Mouse (Mus musculus) CH12.LX (cell line): ENCODE results near the gene Aldh6a1. TPM values are rescaled to one million over a fixed set of nuclear protein-coding genes. Genes with fewer than 3 reads are reported as not detected.

ENCODE experiments used
- DNase-seq: peaks from one replicate; pipeline ENCODE4 v3.0.0-alpha.2; 2013; ENCODE audit errors: extremely low read depth
- H3K27ac ChIP-seq: 2 replicates; pipeline ENCODE4 v1.5.1; 2012; ENCODE audit warnings: low read depth, mild to moderate bottlenecking, control low read depth, moderate library complexity; ENCODE audit not compliant: insufficient read depth
- H3K27me3 ChIP-seq: replicated peaks from 2 replicates; pipeline ENCODE3; 2012; ENCODE audit warnings: inconsistent platforms
- H3K36me3 ChIP-seq, 2 experiments: replicated peaks in 1 of 2; 2 replicates each; pipeline versions ENCODE3 to v1.6.1; 2012; ENCODE audit warnings: inconsistent platforms in 1 of 2, low read length in 1 of 2, mild to moderate bottlenecking in 1 of 2, mixed read lengths in 1 of 2, moderate library complexity in 1 of 2; ENCODE audit not compliant: control insufficient read depth in 1 of 2, insufficient read depth in 1 of 2
- H3K4me1 ChIP-seq, 2 experiments: 2 replicates each; pipeline ENCODE4 v1.6.1; 2012; ENCODE audit warnings: inconsistent platforms in 1 of 2, moderate library complexity in 1 of 2; ENCODE audit not compliant: insufficient read depth in 2 of 2, control insufficient read depth in 1 of 2
- H3K4me2 ChIP-seq: 2 replicates; pipeline ENCODE4 v1.6.1; 2012; ENCODE audit warnings: low read depth, mild to moderate bottlenecking, control low read depth; ENCODE audit not compliant: poor library complexity, insufficient read depth, severe bottlenecking
- H3K4me3 ChIP-seq, 3 experiments: fragments of 150-350 bp in 1 of 3; sonication (generic) in 1 of 3; replicated peaks in 1 of 3; 2 replicates each; pipeline versions ENCODE3 to v1.5.1; 2011 to 2012; ENCODE audit warnings: low read depth in 2 of 3, low read length in 2 of 3, mild to moderate bottlenecking in 2 of 3, moderate library complexity in 2 of 3, control low read depth in 1 of 3, improper control_type of control experiment in 1 of 3, inconsistent platforms in 1 of 3, mixed read lengths in 1 of 3; ENCODE audit not compliant: poor library complexity in 1 of 3
- H3K79me2 ChIP-seq: replicated peaks from 2 replicates; pipeline ENCODE4 v1.6.1; 2012; ENCODE audit warnings: mild to moderate bottlenecking, moderate library complexity; ENCODE audit not compliant: control insufficient read depth, poor library complexity, insufficient read depth, severe bottlenecking; ENCODE audit errors: extremely low read depth
- H3K9ac ChIP-seq: 2 replicates; pipeline ENCODE4 v1.6.1; 2012; ENCODE audit warnings: low read depth, mild to moderate bottlenecking, control low read depth, moderate library complexity; ENCODE audit not compliant: insufficient read depth
- H3K9me3 ChIP-seq: replicated peaks from 2 replicates; pipeline ENCODE3; 2012; ENCODE audit warnings: low read length, inconsistent platforms, mixed read lengths
- CHD1 ChIP-seq: IDR thresholded peaks from 2 replicates; pipeline ENCODE4 v1.6.1; 2012; ENCODE audit warnings: low read depth, low read length, improper control_type of control experiment, inconsistent platforms
- CHD2 ChIP-seq: IDR thresholded peaks from 2 replicates; pipeline ENCODE4 v1.6.1; 2011; ENCODE audit warnings: low read length, improper control_type of control experiment
- CTCF ChIP-seq, 2 experiments: IDR thresholded peaks in 1 of 2; conservative IDR thresholded peaks in 1 of 2; 2 replicates each; pipeline ENCODE4 v1.5.1; 2011 to 2012; ENCODE audit warnings: low read depth in 2 of 2, low read length in 2 of 2, improper control_type of control experiment in 1 of 2, inconsistent platforms in 1 of 2, mild to moderate bottlenecking in 1 of 2, moderate library complexity in 1 of 2
- E2F4 ChIP-seq: IDR thresholded peaks from 2 replicates; pipeline ENCODE4 v1.6.1; 2011; ENCODE audit warnings: low read depth, low read length, improper control_type of control experiment; ENCODE audit not compliant: insufficient replicate concordance
- EP300 ChIP-seq: IDR thresholded peaks from 2 replicates; pipeline ENCODE4 v1.6.1; 2011; ENCODE audit warnings: low read length, improper control_type of control experiment
- ETS1 ChIP-seq: conservative IDR thresholded peaks from 2 replicates; pipeline ENCODE4 v1.6.1; 2012; ENCODE audit warnings: low read depth, mild to moderate bottlenecking, inconsistent platforms, low read length, improper control_type of control experiment, moderate library complexity
- HCFC1 ChIP-seq: IDR thresholded peaks from 2 replicates; pipeline ENCODE4 v1.6.1; 2012; ENCODE audit warnings: low read depth, mild to moderate bottlenecking, inconsistent platforms, low read length, improper control_type of control experiment
- IRF4 ChIP-seq: IDR thresholded peaks from 2 replicates; pipeline ENCODE4 v1.6.1; 2014; ENCODE audit warnings: low read depth, mild to moderate bottlenecking, inconsistent platforms, low read length, improper control_type of control experiment
- JUN ChIP-seq: IDR thresholded peaks from 2 replicates; pipeline ENCODE4 v1.6.1; 2011; ENCODE audit warnings: low read depth, mild to moderate bottlenecking, low read length, improper control_type of control experiment, moderate library complexity; ENCODE audit not compliant: insufficient read depth
- JUND ChIP-seq: conservative IDR thresholded peaks from 2 replicates; pipeline ENCODE4 v1.6.1; 2011; ENCODE audit warnings: low read depth, low read length, improper control_type of control experiment
- KAT2A ChIP-seq: IDR thresholded peaks from 2 replicates; pipeline ENCODE4 v1.6.1; 2012; ENCODE audit warnings: low read length, improper control_type of control experiment, inconsistent platforms; ENCODE audit not compliant: insufficient replicate concordance
- MAFK ChIP-seq: IDR thresholded peaks from 2 replicates; pipeline ENCODE4 v1.6.1; 2011; ENCODE audit warnings: low read length, improper control_type of control experiment; ENCODE audit not compliant: insufficient replicate concordance
- MAX ChIP-seq: IDR thresholded peaks from 2 replicates; pipeline ENCODE4 v1.6.1; 2011; ENCODE audit warnings: low read length, improper control_type of control experiment
- MAZ ChIP-seq: IDR thresholded peaks from 2 replicates; pipeline ENCODE4 v1.6.1; 2012; ENCODE audit warnings: low read depth, mild to moderate bottlenecking, inconsistent platforms, low read length, improper control_type of control experiment, moderate library complexity
- MXI1 ChIP-seq: IDR thresholded peaks from 2 replicates; pipeline ENCODE4 v1.6.1; 2011; ENCODE audit warnings: mild to moderate bottlenecking, low read depth, low read length, improper control_type of control experiment
- NELFE ChIP-seq: IDR thresholded peaks from 2 replicates; pipeline ENCODE4 v1.6.1; 2011; ENCODE audit warnings: low read depth, low read length, improper control_type of control experiment
- NRF1 ChIP-seq: IDR thresholded peaks from 2 replicates; pipeline ENCODE4 v1.6.1; 2014; ENCODE audit warnings: low read depth, mild to moderate bottlenecking, inconsistent platforms, low read length, improper control_type of control experiment, moderate library complexity
- PAX5 ChIP-seq: IDR thresholded peaks from 2 replicates; pipeline ENCODE4 v1.6.1; 2012; ENCODE audit warnings: low read length, inconsistent platforms, mixed read lengths
- POLR2A ChIP-seq: IDR thresholded peaks from 2 replicates; pipeline ENCODE4 v1.6.1; 2011; ENCODE audit warnings: low read depth, mild to moderate bottlenecking, improper control_type of control experiment, low read length
- POLR2AphosphoS2 ChIP-seq: IDR thresholded peaks from 2 replicates; pipeline ENCODE4 v1.6.1; 2011; ENCODE audit warnings: low read depth, low read length, improper control_type of control experiment
- RAD21 ChIP-seq: IDR thresholded peaks from 2 replicates; pipeline ENCODE4 v1.6.1; 2011; ENCODE audit warnings: low read depth, mild to moderate bottlenecking, low read length, improper control_type of control experiment, moderate library complexity
- RCOR1 ChIP-seq: conservative IDR thresholded peaks from 2 replicates; pipeline ENCODE4 v1.6.1; 2012; ENCODE audit warnings: low read depth, mild to moderate bottlenecking, inconsistent platforms, low read length, improper control_type of control experiment
- SIN3A ChIP-seq: IDR thresholded peaks from 2 replicates; pipeline ENCODE4 v1.6.1; 2012; ENCODE audit warnings: low read length, improper control_type of control experiment, inconsistent platforms
- SMC3 ChIP-seq: IDR thresholded peaks from 2 replicates; pipeline ENCODE4 v1.6.1; 2011; ENCODE audit warnings: low read depth, low read length, improper control_type of control experiment
- TBP ChIP-seq: conservative IDR thresholded peaks from 2 replicates; pipeline ENCODE4 v1.6.1; 2011; ENCODE audit warnings: low read depth, low read length, improper control_type of control experiment
- TCF12 ChIP-seq: IDR thresholded peaks from 2 replicates; pipeline ENCODE4 v1.6.1; 2014; ENCODE audit warnings: low read depth, mild to moderate bottlenecking, inconsistent platforms, low read length, improper control_type of control experiment
- UBTF ChIP-seq: IDR thresholded peaks from 2 replicates; pipeline ENCODE4 v1.6.1; 2012; ENCODE audit warnings: low read depth, mild to moderate bottlenecking, inconsistent platforms, low read length, improper control_type of control experiment, moderate library complexity
- USF1 ChIP-seq: IDR thresholded peaks from 2 replicates; pipeline ENCODE4 v1.6.1; 2014; ENCODE audit warnings: low read depth, mild to moderate bottlenecking, inconsistent platforms, low read length, improper control_type of control experiment
- USF2 ChIP-seq: conservative IDR thresholded peaks from 2 replicates; pipeline ENCODE4 v1.6.1; 2011; ENCODE audit warnings: low read depth, low read length, improper control_type of control experiment
- ZC3H11A ChIP-seq: IDR thresholded peaks from 2 replicates; pipeline ENCODE4 v1.6.1; 2012; ENCODE audit warnings: low read depth, mild to moderate bottlenecking, inconsistent platforms, low read length, improper control_type of control experiment
- ZKSCAN1 ChIP-seq: IDR thresholded peaks from 2 replicates; pipeline ENCODE4 v1.6.1; 2012; ENCODE audit warnings: low read depth, inconsistent platforms, low read length, improper control_type of control experiment, borderline replicate concordance
- ZMIZ1 ChIP-seq: IDR thresholded peaks from 2 replicates; pipeline ENCODE4 v1.6.1; 2012; ENCODE audit warnings: low read depth, mild to moderate bottlenecking, inconsistent platforms, low read length, improper control_type of control experiment
- ZNF384 ChIP-seq: IDR thresholded peaks from 2 replicates; pipeline ENCODE4 v1.6.1; 2012; ENCODE audit warnings: low read depth, low read length, improper control_type of control experiment, inconsistent platforms
- dilution Hi-C: fragments of 300-500 bp; cut with MboI; formaldehyde crosslinking; loops from 2 replicates; pipeline ENCODE4 v1.14.3; 2020; ENCODE audit warnings: low sequenced_read_pairs; ENCODE audit not compliant: extremely low pct_unique_long_range_greater_than_20kb, extremely low pct_ligation_motif_present
- in situ Hi-C: fragments of 300-500 bp; cut with MboI; formaldehyde crosslinking; loops from 3 replicates; pipeline ENCODE4 v1.14.3; 2019; ENCODE audit warnings: low sequenced_read_pairs, low pct_ligation_motif_present, low pct_unique_long_range_greater_than_20kb, mixed read lengths
- polyA plus RNA-seq: library from polyadenylated mRNA; unstranded; fragments of >175 nt; gene quantifications from 2 replicates; pipeline ENCODE4 v1.2.1, GENCODE M21; 2012; ENCODE audit warnings: low read depth; ENCODE audit not compliant: insufficient read length
- total RNA-seq, 2 experiments: library from RNA; depleted of rRNA; stranded (reverse); fragments of 300-350 nt in 1 of 2; fragments of >200 nt in 1 of 2; gene quantifications; 2 replicates each; pipeline ENCODE4 v1.2.3; 2012 to 2014

The Aldh6a1 gene
- total and polyA plus RNA-seq, 3 experiments, result 1.6 to 4.6 (median 2.2) TPM

- TF ChIP-seq RAD21 (no peak), EP300 (no peak), MAZ (no peak), NELFE (peak; percentile 82), ETS1 (peak; percentile 55; the same call in 1 of the 2 replicates), HCFC1 (peak; percentile 73), USF1 (no peak), TBP (peak; percentile 21; the same call in 1 of the 2 replicates), ZKSCAN1 (no peak), JUN (no peak)
Measured at GRCm38 (mm10) chr12:84416834-84417604, 33.8 kb downstream of the Aldh6a1 start, which contains the start of gene Rnf113a2 (continued).

- no peak within 1 kb of the TSS for H3K27ac ChIP-seq
- in situ Hi-C loops, result no loop called here
- peak within 1 kb of the TSS; percentile 36 for H3K9ac ChIP-seq
- H3K4me2 ChIP-seq, result peak within 1 kb of the TSS; percentile 91
- H3K36me3 ChIP-seq, result no peaks in the 10 kb centered on the region
- H3K27me3 ChIP-seq, result peaks cover 16% of the 10 kb centered on the region
- DNase-seq, result peak; percentile 61
- H3K4me1 ChIP-seq, result peaks cover 0 to 9% of the 10 kb centered on the region in 2 experiments; a peak in 2 of 4 replicates
- dilution Hi-C loops, result no loop called here
- peaks cover 2% of the 10 kb centered on the region for H3K9me3 ChIP-seq
- no peaks in the 10 kb centered on the region for H3K79me2 ChIP-seq
- H3K4me3 ChIP-seq, result peak within 1 kb of the TSS; percentile 55 to 71 (median 67)
- TF ChIP-seq JUN (no peak), NELFE (peak; percentile 44; the same call in 1 of the 2 replicates), E2F4 (no peak), JUND (no peak), SIN3A (peak; percentile 76), POLR2A (peak; percentile 53; the same call in 1 of the 2 replicates), ZNF384 (no peak), POLR2AphosphoS2 (no peak), CTCF (conservative IDR thresholded peaks at IDR 0.05 in 1 of 2, IDR thresholded peaks at IDR 0.05 in 1 of 2; ENCODE audit: low read depth in 2 of 2, low read length in 2 of 2) (no peak), ZC3H11A (no peak), CHD1 (no peak), HCFC1 (no peak), SMC3 (no peak), ZKSCAN1 (no peak), TCF12 (no peak), USF2 (no peak), USF1 (no peak), IRF4 (0 out of 2 replicates have a peak, but pooled peaks have one; percentile 3), UBTF (no peak), RCOR1 (no peak), TBP (no peak), CHD2 (no peak), MAFK (no peak), KAT2A (no peak), ZMIZ1 (no peak), ETS1 (no peak), NRF1 (peak; percentile 87), MAX (peak; percentile 46; the same call in 1 of the 2 replicates), MXI1 (peak; percentile 91), PAX5 (no peak), EP300 (no peak), MAZ (no peak)
Measured at GRCm38 (mm10) chr12:84408819-84409507, 41.8 kb downstream of the Aldh6a1 start, which contains the start of the genes Entpd5 and Bbof1. Entpd5 (minus strand) TSS chr12:84409029. Bbof1 (plus strand) TSS chr12:84409071.
